Mouse (Mus musculus) liver, embryonic 14.5 days (tissue): Measurements from ENCODE around the gene Poll. TPM values are rescaled to one million over a fixed set of nuclear protein-coding genes. Genes with fewer than 3 reads are reported as not detected.

Experiments
- ATAC-seq: fragments of 200-750 bp; cut with Nextera tagmentation; 2 replicates; pipeline ENCODE4 v1.8.0; 2017; ENCODE audit warnings: moderate number of reproducible peaks, mild to moderate bottlenecking, moderate library complexity; ENCODE audit not compliant: insufficient read depth
- DNase-seq, 3 experiments: peaks; one replicate each; pipeline ENCODE4 v3.0.0-alpha.2; 2012 to 2013; ENCODE audit warnings: low read depth in 3 of 3, low spot score in 3 of 3
- H3K27ac ChIP-seq: fragments of 300-500 bp; sonication (generic); 2 replicates; pipeline ENCODE4 v1.5.1; 2014; ENCODE audit warnings: moderate library complexity, mild to moderate bottlenecking, control low read depth, inconsistent platforms
- H3K27me3 ChIP-seq: fragments of 300-500 bp; sonication (generic); 2 replicates; pipeline ENCODE4 v1.6.1; 2014; ENCODE audit warnings: mild to moderate bottlenecking, low read length, moderate library complexity; ENCODE audit not compliant: control insufficient read depth, insufficient read depth
- H3K36me3 ChIP-seq: fragments of 300-500 bp; sonication (generic); replicated peaks from 2 replicates; pipeline ENCODE4 v1.6.1; 2014; ENCODE audit warnings: low read depth; ENCODE audit not compliant: control insufficient read depth, insufficient read depth
- H3K4me1 ChIP-seq, 2 experiments: fragments of 200-500 bp in 1 of 2; fragments of 300-500 bp in 1 of 2; sonication (generic) in 1 of 2; replicated peaks; 2 replicates each; pipeline ENCODE4 v1.6.1; 2012 to 2014; ENCODE audit warnings: antibody characterized with exemption in 1 of 2, inconsistent platforms in 1 of 2, low read length in 1 of 2; ENCODE audit not compliant: control insufficient read depth in 2 of 2, insufficient read depth in 2 of 2
- H3K4me2 ChIP-seq: fragments of 300-500 bp; sonication (generic); 2 replicates; pipeline ENCODE4 v1.6.1; 2014; ENCODE audit warnings: low read depth, mild to moderate bottlenecking, control low read depth, moderate library complexity
- H3K4me3 ChIP-seq, 2 experiments: fragments of 200-500 bp in 1 of 2; fragments of 300-500 bp in 1 of 2; sonication (generic) in 1 of 2; 2 replicates each; pipeline ENCODE4 v1.5.1; 2012 to 2014; ENCODE audit warnings: low read depth in 2 of 2, low read length in 2 of 2, mild to moderate bottlenecking in 2 of 2, control low read depth in 1 of 2, inconsistent platforms in 1 of 2, moderate library complexity in 1 of 2; ENCODE audit not compliant: insufficient read depth in 1 of 2
- H3K9ac ChIP-seq: fragments of 300-500 bp; sonication (generic); replicated peaks from 2 replicates; pipeline ENCODE4 v1.6.1; 2014; ENCODE audit warnings: mild to moderate bottlenecking, control low read depth, moderate library complexity
- H3K9me3 ChIP-seq: fragments of 300-500 bp; sonication (generic); 2 replicates; pipeline ENCODE4 v1.6.1; 2016; ENCODE audit warnings: low read length, mixed read lengths; ENCODE audit not compliant: control insufficient read depth
- CTCF ChIP-seq: IDR thresholded peaks from 2 replicates; pipeline ENCODE4 v1.5.1; 2016; ENCODE audit warnings: antibody characterized with exemption, low read depth, control low read depth
- EP300 ChIP-seq: IDR thresholded peaks from 2 replicates; pipeline ENCODE4 v1.6.1; 2016; ENCODE audit warnings: antibody characterized with exemption, low read depth
- WGBS: fragments of 180-500 bp; shearing (Covaris S2); extraction: QIAGEN DNeasy Blood & Tissue Kit; methylation state at CpG from one replicate; pipeline ENCODE4 v1.1.7; 2014; ENCODE audit not compliant: insufficient replicate concordance; 5-methylcytosine and 5-hydroxymethylcytosine counted together
- polyA plus RNA-seq, 2 experiments: library from polyadenylated mRNA; depleted of rRNA in 1 of 2; stranded (reverse) in 1 of 2; unstranded in 1 of 2; fragments of >200 nt; fragmentation: Nextera tagmentation in 1 of 2; extraction: Ambion mirVana in 1 of 2; gene quantifications; 2 replicates each; pipeline versions ENCODE4 v1.2.1 to v1.2.3; 2012 to 2014

Gene Poll
- polyA plus RNA-seq, 2 experiments = 3.7 to 4.1 TPM

DNA sequence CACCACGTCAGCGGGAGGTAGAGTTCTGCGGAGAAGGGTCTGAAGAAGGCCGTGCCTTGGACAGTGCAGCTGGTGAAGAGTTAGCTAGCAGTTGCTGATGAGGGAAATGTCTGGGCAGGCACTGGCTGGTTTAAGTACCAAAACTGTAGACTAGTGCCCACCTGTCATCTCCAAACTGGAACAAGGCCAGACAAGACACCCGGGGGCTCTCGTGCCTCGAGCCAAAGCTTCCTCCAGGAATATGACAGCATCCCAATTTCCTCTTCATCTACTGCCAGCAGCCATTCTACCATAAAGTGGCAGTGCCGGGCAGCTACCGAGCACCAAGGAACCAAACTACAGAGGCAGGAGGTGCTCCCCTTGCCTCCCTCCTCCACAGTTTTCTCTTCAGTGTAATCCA is 32.6 kb upstream of the Poll start:
- no peaks in the 10 kb centered on the region for H3K9me3 ChIP-seq
- ATAC-seq (no peak), DNase-seq (no peak)
- no peaks in the 10 kb centered on the region for H3K27me3 ChIP-seq
- TF ChIP-seq CTCF (no peak), EP300 (no peak)
- 89% methylated on average over 9 of the region's 9 CpGs for WGBS
- peaks cover 0 to 2% of the 10 kb centered on the region in 2 experiments; a peak in 2 of 4 replicates for H3K4me1 ChIP-seq
- no peaks in the 10 kb centered on the region for H3K36me3 ChIP-seq
- no peak overlapping the region for H3K27ac ChIP-seq
- no peak overlapping the region for H3K4me2 ChIP-seq
- H3K4me3 ChIP-seq = no peak overlapping the region
- no peak overlapping the region for H3K9ac ChIP-seq

DNA sequence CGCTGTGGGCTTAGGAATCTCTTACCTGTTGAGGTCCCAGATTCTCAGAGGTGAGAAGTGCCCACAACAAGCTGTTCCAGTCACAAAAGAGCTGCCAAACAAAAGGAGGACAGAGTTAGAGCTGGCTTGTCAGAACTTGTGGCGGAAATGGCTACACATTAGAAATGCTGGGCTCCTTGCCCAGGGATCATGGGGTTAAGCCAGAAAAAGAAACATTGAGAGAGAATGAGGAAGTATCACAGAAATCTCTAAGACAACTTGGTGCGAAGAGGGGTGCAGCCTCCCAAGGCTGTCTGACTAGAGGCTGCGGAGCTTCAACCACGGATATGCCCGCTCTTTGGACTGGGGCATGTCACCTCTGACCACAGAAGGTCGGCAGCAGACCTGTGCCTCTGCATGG is 31.4 kb upstream of the Poll start:
- Histone ChIP-seq H3K4me3 (no peak overlapping the region), H3K9me3 (no peaks in the 10 kb centered on the region), H3K4me2 (no peak overlapping the region), H3K36me3 (no peaks in the 10 kb centered on the region), H3K27ac (no peak overlapping the region), H3K9ac (no peak overlapping the region), H3K4me1 (peaks cover 0 to 2% of the 10 kb centered on the region in 2 experiments; a peak in 2 of 4 replicates), H3K27me3 (no peaks in the 10 kb centered on the region)
- TF ChIP-seq CTCF = no peak
- no peak for TF ChIP-seq EP300
- DNase-seq = no peak
- 50% methylated on average over 7 of the region's 7 CpGs for WGBS
- ATAC-seq = no peak

DNA sequence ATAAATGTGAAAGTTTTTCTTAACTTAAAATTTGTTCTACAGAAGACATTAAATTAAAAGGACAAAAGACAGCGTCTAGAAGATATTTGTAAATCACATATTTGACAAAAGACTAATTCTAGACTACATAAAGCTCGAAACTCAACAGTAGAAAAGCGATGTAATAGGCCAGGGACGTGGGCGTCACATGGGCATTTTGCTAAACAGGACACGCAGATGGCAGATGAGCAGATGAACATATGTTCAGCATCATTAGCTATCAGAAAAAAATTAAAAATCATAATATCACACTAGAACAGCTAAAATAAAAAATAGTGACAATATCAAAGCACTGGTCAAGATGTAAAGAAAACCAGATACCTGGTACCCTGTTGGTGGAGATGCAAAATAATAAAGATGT is 29.4 kb upstream of the Poll start:
- Histone ChIP-seq H3K27ac (no peak overlapping the region), H3K4me1 (peaks cover 0 to 2% of the 10 kb centered on the region in 2 experiments; a peak in 2 of 4 replicates), H3K4me2 (no peak overlapping the region), H3K4me3 (no peak overlapping the region), H3K9ac (no peak overlapping the region), H3K9me3 (no peaks in the 10 kb centered on the region), H3K36me3 (no peaks in the 10 kb centered on the region), H3K27me3 (no peaks in the 10 kb centered on the region)
- WGBS = 82% methylated on average over 6 of the region's 6 CpGs
- TF ChIP-seq EP300 = no peak
- TF ChIP-seq CTCF = no peak
- ATAC-seq (no peak), DNase-seq (no peak)

DNA sequence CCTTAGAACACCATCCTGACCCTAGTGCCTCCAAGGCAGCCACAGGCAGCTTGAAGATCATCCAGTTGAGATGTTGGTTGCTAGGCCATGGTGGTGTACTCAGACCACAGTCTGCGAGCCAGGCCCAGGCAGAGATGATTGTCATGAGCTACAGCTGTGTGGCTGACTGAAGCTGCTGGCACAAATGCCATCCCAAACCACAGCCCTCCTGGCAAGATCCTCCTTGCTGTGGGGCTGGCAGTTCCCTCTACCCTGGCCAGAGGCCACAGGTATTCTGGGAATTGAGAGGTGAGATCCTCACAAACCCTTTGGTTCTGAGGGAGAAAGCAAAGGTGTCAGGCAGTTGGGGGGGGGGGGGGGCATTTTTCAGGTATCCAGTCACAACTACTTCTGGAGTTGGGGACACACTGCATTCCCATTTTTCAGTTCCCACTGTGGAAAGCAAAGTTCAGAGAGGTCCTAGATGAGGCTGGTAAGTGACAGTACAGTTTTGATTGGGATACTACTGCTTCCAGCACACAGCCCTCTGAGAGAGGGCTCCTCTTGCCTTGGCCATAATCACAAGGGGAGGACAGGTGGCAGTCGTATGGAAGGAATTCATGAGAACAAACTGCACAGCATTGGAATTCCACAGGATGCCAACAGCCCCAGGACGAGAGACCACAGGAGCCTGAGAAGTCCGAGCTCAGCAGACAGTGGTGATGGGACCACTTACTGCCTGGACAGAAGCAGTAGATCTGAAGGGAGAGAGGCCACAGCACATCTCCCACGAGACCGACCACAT is 27.4 kb upstream of the Poll start:
- Histone ChIP-seq H3K4me2 (no peak overlapping the region), H3K36me3 (no peaks in the 10 kb centered on the region), H3K4me3 (no peak overlapping the region), H3K27ac (no peak overlapping the region), H3K4me1 (peaks cover 0 to 4% of the 10 kb centered on the region in 2 experiments; a peak in 2 of 4 replicates), H3K9me3 (no peaks in the 10 kb centered on the region), H3K27me3 (no peaks in the 10 kb centered on the region), H3K9ac (no peak overlapping the region)
- DNase-seq (no peak), ATAC-seq (no peak)
- no peak for TF ChIP-seq EP300
- TF ChIP-seq CTCF = no peak
- WGBS = 76% methylated on average over 6 of the region's 6 CpGs

DNA sequence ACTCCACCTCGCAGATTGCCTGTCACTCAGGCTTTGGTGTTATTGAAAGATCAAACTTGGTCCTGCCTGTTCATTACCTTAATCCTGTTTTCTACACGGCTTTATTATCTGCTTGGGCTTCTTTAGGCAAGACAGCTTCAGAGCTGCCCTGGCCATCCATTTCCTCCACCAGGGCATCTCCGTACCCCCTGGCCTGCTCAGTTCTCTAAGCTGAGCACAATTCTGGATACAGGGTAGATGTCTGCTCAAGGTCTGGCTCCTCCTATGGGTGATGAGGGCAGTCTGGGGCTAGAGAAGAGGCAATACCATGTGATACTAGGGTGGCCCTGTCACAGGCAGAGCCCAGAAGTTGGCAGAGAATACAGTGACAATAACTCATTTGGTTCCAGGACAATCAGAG is 26.5 kb upstream of the Poll start:
- Histone ChIP-seq H3K9me3 (no peaks in the 10 kb centered on the region), H3K27me3 (no peaks in the 10 kb centered on the region), H3K4me3 (no peak overlapping the region), H3K4me2 (no peak overlapping the region), H3K36me3 (no peaks in the 10 kb centered on the region), H3K27ac (no peak overlapping the region), H3K9ac (no peak overlapping the region), H3K4me1 (0 out of 4 replicates have a peak, but pooled peaks cover 0 to 2% of the 10 kb centered on the region in 2 experiments)
- DNase-seq (no peak), ATAC-seq (no peak)
- TF ChIP-seq EP300 (no peak), CTCF (no peak)
- WGBS = 68% methylated on average over 3 of the region's 3 CpGs
